Comparison of ENCODE assay signal across 8 mouse cellular contexts in genomic region chr2:130696700-130697152, GRCm38 (mm10). TPM values are rescaled to one million over a fixed set of nuclear protein-coding genes. Genes with fewer than 3 reads are reported as not detected.
A peak's percentile ranks its signal among the peaks of the same experiment; 100 is the strongest.
DNase-seq lines count a peak whose midpoint lies in the region; ATAC-seq and TF ChIP-seq lines count a peak whose summit lies in the region.

No protein-coding gene starts in this region.

- peaks cover 6% of the 10 kb centered on the region for H3K4me1 ChIP-seq in brown adipose tissue, adult 24 weeks (ENCODE audit: control insufficient read depth, insufficient read depth, insufficient read length, low read length)
- H3K4me1 ChIP-seq in hindbrain, postnatal 0 days (ENCODE audit: insufficient read depth, low read length) = peaks cover 4% of the 10 kb centered on the region; the same call in 1 of the 2 replicates
- 0 out of 2 replicates have a peak, but pooled peaks cover 2% of the 10 kb centered on the region for H3K4me1 ChIP-seq in stomach, postnatal 0 days (replicated peaks; ENCODE audit: control insufficient read depth, insufficient read depth)

- ATAC-seq in hindbrain, postnatal 0 days = 0 out of 2 replicates have a peak, but pooled peaks have one; percentile 16
- peak; percentile 38 for ATAC-seq in stomach, postnatal 0 days (ENCODE audit: low FRiP score, low TSS enrichment)

- no peak for TF ChIP-seq CTCF in gastrocnemius, adult 2 months (IDR thresholded peaks at IDR 0.05)
- no peak for TF ChIP-seq CTCF in C2C12 (IDR thresholded peaks at IDR 0.05; ENCODE audit: control insufficient read depth, insufficient read depth, insufficient read length)
- TF ChIP-seq CTCF in hindbrain, postnatal 0 days (IDR thresholded peaks at IDR 0.05; ENCODE audit: low read depth) = no peak
- TF ChIP-seq CTCF in stomach, postnatal 0 days (IDR thresholded peaks at IDR 0.05; ENCODE audit: low read depth) = no peak

- no peaks in the 10 kb centered on the region for H3K27me3 ChIP-seq in C2C12 (ENCODE audit: control insufficient read depth, insufficient read depth, insufficient read length)
- H3K27me3 ChIP-seq in hindbrain, postnatal 0 days (ENCODE audit: insufficient read depth, low read length) = 0 out of 2 replicates have a peak, but pooled peaks cover 10% of the 10 kb centered on the region
- no peaks in the 10 kb centered on the region for H3K27me3 ChIP-seq in stomach, postnatal 0 days (ENCODE audit: control insufficient read depth, insufficient read depth, low read length)

- H3K9me3 ChIP-seq in hindbrain, postnatal 0 days (ENCODE audit: low read length) = no peaks in the 10 kb centered on the region
- H3K9me3 ChIP-seq in stomach, postnatal 0 days (ENCODE audit: control insufficient read depth, low read length) = no peaks in the 10 kb centered on the region

- peak overlapping the region; percentile 73 for H3K4me3 ChIP-seq in gastrocnemius, adult 2 months
- H3K4me3 ChIP-seq in C2C12 (ENCODE audit: insufficient read depth, poor library complexity, severe bottlenecking) = peak overlapping the region; percentile 41
- H3K4me3 ChIP-seq in brown adipose tissue, adult 24 weeks (ENCODE audit: insufficient read depth, low read depth, low read length) = peak overlapping the region; percentile 52
- H3K4me3 ChIP-seq in hindbrain, postnatal 0 days (ENCODE audit: low read length) = peak overlapping the region; percentile 56
- peak overlapping the region; percentile 55 for H3K4me3 ChIP-seq in stomach, postnatal 0 days (ENCODE audit: low read depth, low read length)

- no peaks in the 10 kb centered on the region for H3K79me3 ChIP-seq in C2C12 (ENCODE audit: low read depth)

- no peak for TF ChIP-seq EP300 in stomach, postnatal 0 days (optimal IDR thresholded peaks at IDR 0.05)

- no peaks in the 10 kb centered on the region for H3K79me2 ChIP-seq in C2C12 (ENCODE audit: control insufficient read depth, insufficient read depth)

- 1% methylated on average over 31 of the region's 31 CpGs for WGBS in hindbrain, postnatal 0 days
- 1% methylated on average over 31 of the region's 31 CpGs for WGBS in stomach, postnatal 0 days

- intact Hi-C loops in gastrocnemius, adult 2 months (cut with DNase I) = no loop called here
- intact Hi-C loops in gastrocnemius, postnatal 36 days (cut with DNase I) = no loop called here

- H3K36me3 ChIP-seq in C2C12 (ENCODE audit: control insufficient read depth, insufficient read depth) = no peaks in the 10 kb centered on the region
- H3K36me3 ChIP-seq in hindbrain, postnatal 0 days (ENCODE audit: insufficient read depth, low read length) = no peaks in the 10 kb centered on the region
- no peaks in the 10 kb centered on the region for H3K36me3 ChIP-seq in stomach, postnatal 0 days (ENCODE audit: control insufficient read depth, insufficient read depth, low read length)

- H3K4me2 ChIP-seq in hindbrain, postnatal 0 days (ENCODE audit: low read depth, low read length) = peak overlapping the region; percentile 100
- peak overlapping the region; percentile 100 for H3K4me2 ChIP-seq in stomach, postnatal 0 days (replicated peaks; ENCODE audit: low read depth)

- H3K9ac ChIP-seq in hindbrain, postnatal 0 days (replicated peaks; ENCODE audit: low read length) = peak overlapping the region; percentile 46
- peak overlapping the region; percentile 55 for H3K9ac ChIP-seq in stomach, postnatal 0 days (ENCODE audit: low read length)

- peak overlapping the region; percentile 87 for H3ac ChIP-seq in C2C12 (ENCODE audit: control insufficient read depth, insufficient read length, low read depth)

- DNase-seq in gastrocnemius, adult 2 months = no peak
- no peak for DNase-seq in gastrocnemius, postnatal 4 days (ENCODE audit: low spot score in 2 of 2)
- no peak for DNase-seq in hindbrain, postnatal 0 days (ENCODE audit: low spot score)
- DNase-seq in lung, postnatal 36 days = peak; percentile 31
- DNase-seq in stomach, postnatal 0 days (ENCODE audit: low spot score) = peak; percentile 55
- no peak for DNase-seq in gastrocnemius, postnatal 36 days

- no peak overlapping the region for H3K27ac ChIP-seq in gastrocnemius, adult 2 months
- no peak overlapping the region for H3K27ac ChIP-seq in brown adipose tissue, adult 24 weeks (replicated peaks; ENCODE audit: low read depth, low read length)
- no peak overlapping the region for H3K27ac ChIP-seq in hindbrain, postnatal 0 days
- no peak overlapping the region for H3K27ac ChIP-seq in stomach, postnatal 0 days (replicated peaks)

TF ChIP-seq in C2C12, 6 proteins besides CTCF, POLR2A, EP300 and RAD21:
- TF ChIP-seq MYOD1 (IDR thresholded peaks at IDR 0.05; ENCODE audit: control insufficient read depth, insufficient read length, low read depth) (no peak), MAX (IDR thresholded peaks at IDR 0.05) (no peak), CEBPB (IDR thresholded peaks at IDR 0.05; ENCODE audit: low read depth) (no peak), FOSL1 (IDR thresholded peaks at IDR 0.05; ENCODE audit: insufficient read depth, low read length, poor library complexity, severe bottlenecking) (no peak), MYOG (IDR thresholded peaks at IDR 0.05; ENCODE audit: control insufficient read depth, extremely low read depth, insufficient read length) (no peak), USF1 (IDR thresholded peaks at IDR 0.05; ENCODE audit: low read depth) (no peak)

RNA-seq across cellular contexts. Expression of gene Slc4a11, which starts 0.6 kb away (rescaled TPM):
- total RNA-seq in gastrocnemius, adult 2 months (2021) = under 1 TPM in 1 of 2 experiments, not detected in 1; 0.45 TPM
- under 1 TPM; 0.23 to 0.32 TPM for total RNA-seq in gastrocnemius, postnatal 4 days (2021)
- polyA plus RNA-seq in C2C12 (2012; fragmentation: generic; extraction: Trizol) = 1.9 TPM
- polyA plus RNA-seq in brown adipose tissue, adult 24 weeks (2012; ENCODE audit: insufficient read depth, insufficient read length, missing spikeins) = not detected in 2 replicates
- 0.16 and 1.2 TPM in 2 replicates for total RNA-seq in hindbrain, postnatal 0 days (2014; rRNA removed)
- 0.49 and 0.53 TPM in 2 replicates for polyA plus RNA-seq in hindbrain, postnatal 0 days (2015; fragmentation: Nextera tagmentation; extraction: Ambion mirVana)
- polyA plus RNA-seq in stomach, postnatal 0 days (2015; fragmentation: Nextera tagmentation; extraction: Ambion mirVana) = 0.27 and 0.29 TPM in 2 replicates
- total RNA-seq in gastrocnemius, postnatal 36 days (2021) = under 1 TPM in 1 of 2 experiments, not detected in 1; 0.12 TPM

RNA-seq across cellular contexts. Expression of gene Itpa, which starts 29.3 kb away (rescaled TPM):
- 10 to 100 TPM; 10.8 to 16.2 TPM for total RNA-seq in gastrocnemius, adult 2 months (2021)
- total RNA-seq in gastrocnemius, postnatal 4 days (2021) = 10 to 100 TPM; 21.5 to 22.8 TPM
- 95.9 TPM for polyA plus RNA-seq in C2C12 (2012; fragmentation: generic; extraction: Trizol)
- 46.8 and 54.3 TPM in 2 replicates for polyA plus RNA-seq in brown adipose tissue, adult 24 weeks (2012; ENCODE audit: insufficient read depth, insufficient read length, missing spikeins)
- 137 TPM in 2 replicates for total RNA-seq in hindbrain, postnatal 0 days (2014; rRNA removed)
- polyA plus RNA-seq in hindbrain, postnatal 0 days (2015; fragmentation: Nextera tagmentation; extraction: Ambion mirVana) = 123 TPM in 2 replicates
- 56.2 and 58.6 TPM in 2 replicates for polyA plus RNA-seq in stomach, postnatal 0 days (2015; fragmentation: Nextera tagmentation; extraction: Ambion mirVana)
- 10 to 100 TPM; 10.8 to 13.2 TPM for total RNA-seq in gastrocnemius, postnatal 36 days (2021)

RNA-seq across cellular contexts. Expression of gene Ddrgk1, which starts 32.3 kb away (rescaled TPM):
- total RNA-seq in gastrocnemius, adult 2 months (2021) = 100 to 1,000 TPM; 104 to 127 TPM
- total RNA-seq in gastrocnemius, postnatal 4 days (2021) = 10 to 100 TPM; 77.2 to 85.1 TPM
- 80.4 TPM for polyA plus RNA-seq in C2C12 (2012; fragmentation: generic; extraction: Trizol)
- 128 and 137 TPM in 2 replicates for polyA plus RNA-seq in brown adipose tissue, adult 24 weeks (2012; ENCODE audit: insufficient read depth, insufficient read length, missing spikeins)
- total RNA-seq in hindbrain, postnatal 0 days (2014; rRNA removed) = 14.4 and 21.2 TPM in 2 replicates
- 83.3 and 90.6 TPM in 2 replicates for polyA plus RNA-seq in hindbrain, postnatal 0 days (2015; fragmentation: Nextera tagmentation; extraction: Ambion mirVana)
- polyA plus RNA-seq in stomach, postnatal 0 days (2015; fragmentation: Nextera tagmentation; extraction: Ambion mirVana) = 84.3 and 85.0 TPM in 2 replicates
- total RNA-seq in gastrocnemius, postnatal 36 days (2021) = 10 to 100 TPM; 82.3 to 96.2 TPM

RNA-seq across cellular contexts. Expression of gene Lzts3, which starts 54.1 kb away (rescaled TPM):
- 1 to 10 TPM; 2.3 to 3.3 TPM for total RNA-seq in gastrocnemius, adult 2 months (2021)
- total RNA-seq in gastrocnemius, postnatal 4 days (2021) = 1 to 10 TPM; 5.8 to 6.2 TPM
- polyA plus RNA-seq in C2C12 (2012; fragmentation: generic; extraction: Trizol) = 4.7 TPM
- polyA plus RNA-seq in brown adipose tissue, adult 24 weeks (2012; ENCODE audit: insufficient read depth, insufficient read length, missing spikeins) = 0.63 and 1.3 TPM in 2 replicates
- 76.8 and 81.8 TPM in 2 replicates for total RNA-seq in hindbrain, postnatal 0 days (2014; rRNA removed)
- 18.2 and 20.0 TPM in 2 replicates for polyA plus RNA-seq in hindbrain, postnatal 0 days (2015; fragmentation: Nextera tagmentation; extraction: Ambion mirVana)
- 2.9 and 3.1 TPM in 2 replicates for polyA plus RNA-seq in stomach, postnatal 0 days (2015; fragmentation: Nextera tagmentation; extraction: Ambion mirVana)
- 1 to 10 TPM; 1.9 to 2.4 TPM for total RNA-seq in gastrocnemius, postnatal 36 days (2021)

Comparison
In these comparisons a context has a peak if more than half of its experiments do, and no peak if none do; other contexts are left out.
1. DNase-seq: peak in lung, postnatal 36 days (single experiment) and stomach, postnatal 0 days (single experiment); none in gastrocnemius, adult 2 months (single experiment), gastrocnemius, postnatal 4 days (0 of 2), hindbrain, postnatal 0 days (single experiment) and gastrocnemius, postnatal 36 days (0 of 2).
2. Peak in every context shown above with its lines, with median percentiles within 50 percentile points of each other: H3K4me3 ChIP-seq.